In the genomic region with DNA sequence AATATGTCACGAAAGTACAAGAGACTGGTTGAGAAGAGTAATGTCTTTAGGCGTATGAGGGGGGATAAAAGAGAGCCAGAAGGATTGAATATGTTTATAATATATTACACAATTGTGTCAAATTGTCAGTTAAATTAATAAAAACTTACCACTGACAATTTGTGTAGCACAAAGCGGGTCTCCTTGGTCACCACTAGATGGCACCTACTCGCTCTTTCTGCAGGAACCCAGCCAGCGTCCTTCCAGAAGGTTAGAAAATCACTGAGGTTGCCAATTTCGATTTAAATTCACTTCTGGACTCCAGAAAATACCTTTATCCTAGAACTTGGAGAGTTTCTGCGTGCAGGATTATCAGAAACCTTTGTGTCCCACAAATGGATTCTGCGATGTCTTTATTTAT, we compare ENCODE assay signal across 9 mouse cellular contexts.
A peak's percentile ranks its signal among the peaks of the same experiment; 100 is the strongest.
DNase-seq lines count a peak whose midpoint lies in the region; ATAC-seq and TF ChIP-seq lines count a peak whose summit lies in the region.
"Had no signal": no experiment of that assay in that cellular context is flagged by ENCODE, and none has a peak within 500 bp of the region (broad histone marks: within the 10 kb centered on the region; RNA-seq: fewer than 3 reads in every experiment).

No protein-coding gene starts in this region.

- H3K4me1 ChIP-seq in heart, embryonic 15.5 days (replicated peaks): 0 out of 2 replicates have a peak, but pooled peaks cover 10% of the 10 kb centered on the region
- 0 out of 2 replicates have a peak, but pooled peaks cover 4% of the 10 kb centered on the region for H3K4me1 ChIP-seq in heart, embryonic 10.5 days

- DNase-seq in heart, embryonic 10.5 days (ENCODE audit: low spot score): no peak
- DNase-seq in adrenal gland, postnatal 25 days: peak; percentile 35
- DNase-seq in fibroblast of lung, adult 2 months (ENCODE audit: low read depth): peak; percentile 24
- peak; percentile 7 to 28 for DNase-seq in lung, adult 18-20 months
- DNase-seq in splenic B cell, adult 2 months (ENCODE audit: low read depth, low spot score): peak; percentile 7

- no peaks in the 10 kb centered on the region for H3K36me3 ChIP-seq in heart, embryonic 15.5 days
- no peaks in the 10 kb centered on the region for H3K36me3 ChIP-seq in heart, embryonic 10.5 days
- H3K36me3 ChIP-seq in C2C12 (ENCODE audit: control insufficient read depth, insufficient read depth): no peaks in the 10 kb centered on the region
- H3K36me3 ChIP-seq in splenic B cell, adult 2 months (ENCODE audit: control insufficient read depth, insufficient read depth, low read length, poor library complexity, severe bottlenecking): no peaks in the 10 kb centered on the region
- H3K36me3 ChIP-seq: limb, embryonic 12.5 days had no signal

- no peak overlapping the region for H3K9ac ChIP-seq in heart, embryonic 15.5 days
- H3K9ac ChIP-seq: limb, embryonic 12.5 days had no signal

- 30% methylated on average over 8 of the region's 8 CpGs for WGBS in heart, embryonic 15.5 days
- 33% methylated on average over 8 of the region's 8 CpGs for WGBS in heart, embryonic 10.5 days

- no peaks in the 10 kb centered on the region for H3K79me2 ChIP-seq in C2C12 (ENCODE audit: control insufficient read depth, insufficient read depth)

- no peak for ATAC-seq in heart, embryonic 15.5 days (replicated peaks; ENCODE audit: insufficient number of reproducible peaks, insufficient read depth, low FRiP score, low read depth)
- ATAC-seq in megakaryocyte, adult 5-6 weeks (ENCODE audit: poor library complexity, severe bottlenecking): no peak

- no peaks in the 10 kb centered on the region for H3K9me3 ChIP-seq in heart, embryonic 15.5 days (replicated peaks)
- no peaks in the 10 kb centered on the region for H3K9me3 ChIP-seq in heart, embryonic 10.5 days
- H3K9me3 ChIP-seq: limb, embryonic 12.5 days had no signal

- peak; percentile 33 for TF ChIP-seq CTCF in C2C12 (IDR thresholded peaks at IDR 0.05; ENCODE audit: control insufficient read depth, insufficient read depth, insufficient read length)

- H3K4me2 ChIP-seq in heart, embryonic 15.5 days: peak overlapping the region; percentile 7; the same call in 1 of the 2 replicates
- H3K4me2 ChIP-seq: limb, embryonic 12.5 days had no signal

- no peaks in the 10 kb centered on the region for H3K79me3 ChIP-seq in C2C12 (ENCODE audit: low read depth)

- H3K4me3 ChIP-seq in heart, embryonic 15.5 days: no peak overlapping the region
- H3K4me3 ChIP-seq in heart, embryonic 10.5 days: no peak overlapping the region
- no peak overlapping the region for H3K4me3 ChIP-seq in C2C12 (ENCODE audit: insufficient read depth, poor library complexity, severe bottlenecking)
- H3K4me3 ChIP-seq: limb, embryonic 12.5 days had no signal

- H3K27ac ChIP-seq in heart, embryonic 15.5 days: no peak overlapping the region
- H3K27ac ChIP-seq in heart, embryonic 10.5 days: no peak overlapping the region
- H3K27ac ChIP-seq: limb, embryonic 12.5 days had no signal

- H3ac ChIP-seq in C2C12 (ENCODE audit: control insufficient read depth, insufficient read length, low read depth): no peak overlapping the region

- 0 out of 2 replicates have a peak, but pooled peaks cover 3% of the 10 kb centered on the region for H3K27me3 ChIP-seq in heart, embryonic 15.5 days
- H3K27me3 ChIP-seq in heart, embryonic 10.5 days (ENCODE audit: insufficient read depth, poor library complexity, severe bottlenecking): no peaks in the 10 kb centered on the region
- no peaks in the 10 kb centered on the region for H3K27me3 ChIP-seq in C2C12 (ENCODE audit: control insufficient read depth, insufficient read depth, insufficient read length)
- H3K27me3 ChIP-seq in splenic B cell, adult 2 months (ENCODE audit: control insufficient read depth, insufficient read depth, low read length, poor library complexity, severe bottlenecking): no peaks in the 10 kb centered on the region
- H3K27me3 ChIP-seq: limb, embryonic 12.5 days had no signal

TF ChIP-seq in C2C12, 6 proteins besides CTCF, POLR2A, EP300 and RAD21:
- TF ChIP-seq MYOD1 (IDR thresholded peaks at IDR 0.05; ENCODE audit: control insufficient read depth, insufficient read length, low read depth) (no peak), FOSL1 (IDR thresholded peaks at IDR 0.05; ENCODE audit: insufficient read depth, low read length, poor library complexity, severe bottlenecking) (no peak), USF1 (IDR thresholded peaks at IDR 0.05; ENCODE audit: low read depth) (no peak), MYOG (IDR thresholded peaks at IDR 0.05; ENCODE audit: control insufficient read depth, extremely low read depth, insufficient read length) (no peak), MAX (IDR thresholded peaks at IDR 0.05) (no peak), CEBPB (IDR thresholded peaks at IDR 0.05; ENCODE audit: low read depth) (no peak)
